Mouse (Mus musculus) hindbrain, embryonic 16.5 days (tissue): ENCODE measurements around the gene Vmn2r47. TPM values are rescaled to one million over a fixed set of nuclear protein-coding genes. Genes with fewer than 3 reads are reported as not detected.
"Not testable (repeated sequence)": the region's sequence is repeated elsewhere in the genome, so short reads cannot be mapped to it uniquely, and the experiment has no call there.

ENCODE experiments used
- ATAC-seq: fragments of 200-750 bp; cut with Nextera tagmentation; 2 replicates; pipeline ENCODE4 v1.8.0; 2017; ENCODE audit warnings: moderate TSS enrichment, moderate library complexity
- H3K27ac ChIP-seq: fragments of 300-500 bp; sonication (generic); 2 replicates; pipeline ENCODE4 v1.5.1; 2014; ENCODE audit warnings: low read depth, mild to moderate bottlenecking, control low read depth, low read length, moderate library complexity
- H3K27me3 ChIP-seq: fragments of 300-500 bp; sonication (generic); replicated peaks from 2 replicates; pipeline ENCODE4 v1.6.1; 2014; ENCODE audit warnings: low read length; ENCODE audit not compliant: control insufficient read depth, insufficient read depth
- H3K36me3 ChIP-seq: fragments of 300-500 bp; sonication (generic); 2 replicates; pipeline ENCODE4 v1.6.1; 2014; ENCODE audit warnings: mild to moderate bottlenecking, low read length, moderate library complexity, mixed read lengths; ENCODE audit not compliant: control insufficient read depth, insufficient read depth
- H3K4me1 ChIP-seq: fragments of 300-500 bp; sonication (generic); 2 replicates; pipeline ENCODE4 v1.6.1; 2014; ENCODE audit warnings: low read depth, low read length; ENCODE audit not compliant: control insufficient read depth, insufficient read depth
- H3K4me2 ChIP-seq: fragments of 300-500 bp; sonication (generic); 2 replicates; pipeline ENCODE4 v1.6.1; 2014; ENCODE audit warnings: mild to moderate bottlenecking, low read length, control low read depth, moderate library complexity
- H3K4me3 ChIP-seq: fragments of 300-500 bp; sonication (generic); 2 replicates; pipeline ENCODE4 v1.5.1; 2014; ENCODE audit warnings: mild to moderate bottlenecking, low read length, control low read depth, moderate library complexity
- H3K9ac ChIP-seq: fragments of 300-500 bp; sonication (generic); 2 replicates; pipeline ENCODE4 v1.6.1; 2014; ENCODE audit warnings: low read depth, mild to moderate bottlenecking, control low read depth, low read length, moderate library complexity
- H3K9me3 ChIP-seq: fragments of 300-500 bp; sonication (generic); 2 replicates; pipeline ENCODE4 v1.6.1; 2014; ENCODE audit warnings: mild to moderate bottlenecking, low read length, moderate library complexity; ENCODE audit not compliant: control insufficient read depth
- WGBS: fragments of 180-500 bp; shearing (Covaris S2); extraction: QIAGEN DNeasy Blood & Tissue Kit; methylation state at CpG from one replicate; pipeline ENCODE4 v1.1.7; 2014; 5-methylcytosine and 5-hydroxymethylcytosine counted together
- polyA plus RNA-seq: library from polyadenylated mRNA; unstranded; fragments of >200 nt; fragmentation: Nextera tagmentation; extraction: Ambion mirVana; gene quantifications from 2 replicates; pipeline ENCODE4 v1.2.1, GENCODE M21; 2015

Vmn2r47 gene
- not detected in 2 replicates for polyA plus RNA-seq

DNA sequence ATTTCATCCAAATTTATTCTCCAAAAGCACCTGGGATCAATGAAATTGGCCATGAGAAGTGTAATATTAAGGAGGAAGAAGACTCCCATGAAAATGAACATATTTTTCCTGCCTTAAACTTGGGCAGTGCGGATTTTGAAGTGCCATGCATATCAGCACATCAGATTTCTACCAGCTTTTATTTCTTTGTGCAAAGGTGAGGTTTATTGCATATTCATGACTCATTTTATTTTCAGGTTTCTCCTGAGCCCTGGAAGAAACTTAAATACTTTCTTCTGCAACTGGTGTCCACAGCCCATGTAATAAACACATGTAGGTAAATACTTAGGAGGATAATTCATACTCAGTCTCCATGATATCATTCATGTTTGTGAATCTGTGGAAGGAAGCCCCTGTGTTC is at the start of gene Vmn2r47:
Vmn2r47 (minus strand) TSS at position 101 of the 400 bp plus-strand sequence.
- not testable (repeated sequence) for H3K4me3 ChIP-seq, H3K27me3 ChIP-seq, ATAC-seq, H3K9me3 ChIP-seq, H3K9ac ChIP-seq, H3K27ac ChIP-seq, H3K36me3 ChIP-seq, H3K4me1 ChIP-seq, H3K4me2 ChIP-seq
- WGBS: no CpG with 5 or more reads among the region's 1 CpGs

- not testable (repeated sequence) for H3K4me3 ChIP-seq, H3K27ac ChIP-seq, H3K9ac ChIP-seq, H3K4me1 ChIP-seq, H3K27me3 ChIP-seq, H3K9me3 ChIP-seq, ATAC-seq, H3K4me2 ChIP-seq, H3K36me3 ChIP-seq
- no CpG with 5 or more reads among the region's 1 CpGs for WGBS
These were observed 70.7 kb downstream of the Vmn2r47 start, which contains the start of gene Vmn2r46 for GRCm38 (mm10) chr7:9770471-9770870. Vmn2r46 (minus strand) TSS chr7:9770571.

Other genes with a start within 250 kb of the Vmn2r47 start
- gene Vmn2r46, start 70.8 kb downstream of the Vmn2r47 start, polyA plus RNA-seq: not detected in 2 replicates
- not detected in 2 replicates for gene Vmn2r48, start 112.3 kb upstream of the Vmn2r47 start, polyA plus RNA-seq
- gene Vmn2r49, start 150.9 kb upstream of the Vmn2r47 start, polyA plus RNA-seq: not detected in 2 replicates
- not detected in 2 replicates for gene Vmn2r50, start 212.0 kb upstream of the Vmn2r47 start, polyA plus RNA-seq